Mouse (Mus musculus): ENCODE measurements around the gene Mymk. TPM values are rescaled to one million over a fixed set of nuclear protein-coding genes. Genes with fewer than 3 reads are reported as not detected.

Mymk gene
- polyA plus RNA-seq, 1 experiment from 2014 or later = 0.09 TPM

DNA sequence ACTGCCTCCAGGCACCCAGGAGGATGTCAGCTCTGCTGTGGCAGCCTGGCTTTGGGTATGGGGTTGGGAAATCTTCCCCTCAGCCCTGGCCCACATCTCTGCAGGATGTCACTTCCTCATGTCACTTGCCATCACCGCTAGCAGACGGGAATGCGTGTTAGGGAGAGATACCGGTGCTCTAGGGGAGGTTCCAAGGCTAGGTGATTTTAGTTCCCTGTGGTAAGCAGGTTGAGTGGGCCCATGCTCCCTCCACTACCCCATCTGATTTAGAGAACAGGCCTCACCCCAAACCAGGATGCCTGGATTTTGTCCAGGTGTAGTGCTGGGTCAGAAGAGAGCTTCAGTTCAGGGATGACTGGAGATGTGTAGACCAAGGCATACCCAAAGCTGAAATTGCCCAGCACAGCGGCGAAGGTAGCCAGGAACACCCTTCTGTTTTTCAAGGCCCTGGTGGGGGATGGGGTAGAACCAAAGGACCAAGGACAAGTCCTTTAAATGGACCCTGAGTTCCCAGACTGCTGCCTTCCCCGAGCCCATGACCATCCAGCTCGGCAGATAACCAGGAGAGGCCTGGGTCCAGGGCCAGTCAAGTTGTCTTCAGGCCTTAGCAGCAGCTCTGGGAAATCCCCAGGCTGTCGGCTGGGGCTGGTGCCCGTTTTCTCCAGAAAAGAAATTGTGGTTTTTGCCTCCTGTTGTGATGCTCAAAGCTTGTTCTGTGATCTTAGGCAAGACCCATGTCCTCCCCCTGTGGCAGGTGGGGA lies 44.9 kb downstream of the Mymk start:
- WGBS = 61% methylated on average over 10 of the region's 10 CpGs
- peaks cover 51% of the 10 kb centered on the region for H3K27me3 ChIP-seq (ENCODE audit: insufficient read depth, poor library complexity, severe bottlenecking)
- H3K36me3 ChIP-seq = no peaks in the 10 kb centered on the region
- no peak overlapping the region for H3K4me3 ChIP-seq
- H3K9me3 ChIP-seq = no peaks in the 10 kb centered on the region
- DNase-seq (ENCODE audit: low spot score) = no peak
- peaks cover 15% of the 10 kb centered on the region for H3K4me1 ChIP-seq
- no peak overlapping the region for H3K27ac ChIP-seq

GRCm38 (mm10) chr2:27026332-27026731 lies 45.6 kb downstream of the Mymk start:
- Histone ChIP-seq H3K27me3 (ENCODE audit: insufficient read depth, poor library complexity, severe bottlenecking) (peaks cover 51% of the 10 kb centered on the region), H3K4me1 (peaks cover 15% of the 10 kb centered on the region), H3K4me3 (no peak overlapping the region), H3K9me3 (no peaks in the 10 kb centered on the region), H3K36me3 (no peaks in the 10 kb centered on the region), H3K27ac (no peak overlapping the region)
- DNase-seq (ENCODE audit: low spot score) = no peak
- WGBS = 91% methylated on average over 3 of the region's 3 CpGs

- H3K4me1 ChIP-seq = peaks cover 15% of the 10 kb centered on the region
- 84% methylated on average over 3 of the region's 3 CpGs for WGBS
- H3K36me3 ChIP-seq = no peaks in the 10 kb centered on the region
- no peak for DNase-seq (ENCODE audit: low spot score)
- H3K27ac ChIP-seq = no peak overlapping the region
- no peak overlapping the region for H3K4me3 ChIP-seq
- peaks cover 50% of the 10 kb centered on the region for H3K27me3 ChIP-seq (ENCODE audit: insufficient read depth, poor library complexity, severe bottlenecking)
- H3K9me3 ChIP-seq = no peaks in the 10 kb centered on the region
Measured at GRCm38 (mm10) chr2:27025545-27025944, 46.4 kb downstream of the Mymk start.

GRCm38 (mm10) chr2:27024136-27024535 lies 47.8 kb downstream of the Mymk start:
- Histone ChIP-seq H3K4me3 (no peak overlapping the region), H3K27me3 (ENCODE audit: insufficient read depth, poor library complexity, severe bottlenecking) (peaks cover 38% of the 10 kb centered on the region), H3K27ac (no peak overlapping the region), H3K36me3 (peaks cover 7% of the 10 kb centered on the region; the same call in 1 of the 2 replicates), H3K4me1 (peaks cover 15% of the 10 kb centered on the region), H3K9me3 (no peaks in the 10 kb centered on the region)
- 83% methylated on average over 14 of the region's 14 CpGs for WGBS
- no peak for DNase-seq (ENCODE audit: low spot score)

GRCm38 (mm10) chr2:27022612-27023011 lies 49.4 kb downstream of the Mymk start:
- no peak for DNase-seq (ENCODE audit: low spot score)
- Histone ChIP-seq H3K27me3 (ENCODE audit: insufficient read depth, poor library complexity, severe bottlenecking) (peaks cover 32% of the 10 kb centered on the region), H3K4me3 (no peak overlapping the region), H3K36me3 (peaks cover 22% of the 10 kb centered on the region), H3K9me3 (no peaks in the 10 kb centered on the region), H3K27ac (no peak overlapping the region), H3K4me1 (peaks cover 8% of the 10 kb centered on the region)
- WGBS = 76% methylated on average over 6 of the region's 6 CpGs

GRCm38 (mm10) chr2:27021103-27021502 lies 50.9 kb downstream of the Mymk start:
- H3K27me3 ChIP-seq (ENCODE audit: insufficient read depth, poor library complexity, severe bottlenecking) = peaks cover 17% of the 10 kb centered on the region
- no peak overlapping the region for H3K4me3 ChIP-seq
- no peaks in the 10 kb centered on the region for H3K9me3 ChIP-seq
- 71% methylated on average over 1 of the region's 1 CpGs for WGBS
- peaks cover 36% of the 10 kb centered on the region for H3K36me3 ChIP-seq
- peaks cover 5% of the 10 kb centered on the region; the same call in 1 of the 2 replicates for H3K4me1 ChIP-seq
- no peak for DNase-seq (ENCODE audit: low spot score)
- no peak overlapping the region for H3K27ac ChIP-seq

DNA sequence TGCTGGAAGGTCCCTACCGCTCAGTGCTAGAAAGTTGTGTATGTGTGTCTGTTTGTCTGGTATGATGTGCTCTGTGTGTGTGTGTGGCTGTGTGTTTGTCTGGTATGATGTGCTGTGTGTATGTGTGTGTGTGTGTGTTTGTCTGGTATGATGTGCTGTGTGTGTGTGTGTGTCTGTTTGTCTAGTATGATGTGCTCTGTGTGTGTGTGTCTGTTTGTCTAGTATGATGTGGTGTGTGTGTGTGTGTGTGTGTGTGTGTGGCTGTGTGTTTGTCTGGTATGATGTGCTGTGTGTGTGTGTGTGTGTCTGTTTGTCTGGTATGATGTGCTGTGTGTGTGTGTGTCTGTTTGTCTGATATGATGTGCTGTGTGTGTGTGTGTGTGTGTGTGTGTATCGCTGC lies 52.4 kb downstream of the Mymk start:
- H3K4me1 ChIP-seq = peaks cover 5% of the 10 kb centered on the region; the same call in 1 of the 2 replicates
- H3K27ac ChIP-seq = no peak overlapping the region
- H3K9me3 ChIP-seq = no peaks in the 10 kb centered on the region
- 86% methylated on average over 2 of the region's 2 CpGs for WGBS
- no peak overlapping the region for H3K4me3 ChIP-seq
- peaks cover 52% of the 10 kb centered on the region for H3K36me3 ChIP-seq
- no peak for DNase-seq (ENCODE audit: low spot score)
- H3K27me3 ChIP-seq (ENCODE audit: insufficient read depth, poor library complexity, severe bottlenecking) = peaks cover 3% of the 10 kb centered on the region

DNA sequence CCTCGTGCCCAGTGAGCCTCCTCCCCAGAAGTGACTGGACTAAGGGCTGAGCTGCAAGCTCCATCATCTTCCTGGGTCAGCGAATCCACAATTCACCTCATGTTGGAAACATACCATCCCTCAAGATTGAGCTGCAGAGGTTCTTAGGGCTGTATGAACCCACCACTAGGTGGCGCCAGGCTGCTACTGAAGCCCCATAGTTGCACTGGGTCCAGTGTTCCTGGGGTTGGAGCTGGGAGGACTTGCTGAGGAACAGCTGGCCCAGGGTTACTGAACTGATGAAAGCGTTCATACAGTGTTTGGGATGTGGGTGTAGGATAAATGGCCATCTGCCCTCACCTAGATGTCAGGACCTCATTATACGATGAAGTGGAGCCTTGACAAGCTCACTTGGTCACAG lies 54.2 kb downstream of the Mymk start:
- peaks cover 65% of the 10 kb centered on the region for H3K36me3 ChIP-seq
- 60% methylated on average over 5 of the region's 5 CpGs for WGBS

More for the DNA sequence above, 54.2 kb downstream of the Mymk start:
- Histone ChIP-seq H3K4me1 (no peaks in the 10 kb centered on the region), H3K27me3 (ENCODE audit: insufficient read depth, poor library complexity, severe bottlenecking) (no peaks in the 10 kb centered on the region), H3K9me3 (no peaks in the 10 kb centered on the region), H3K4me3 (no peak overlapping the region), H3K27ac (no peak overlapping the region)
- DNase-seq (ENCODE audit: low spot score) = no peak

Other genes with a start within 250 kb of the Mymk start
- not detected in 2 replicates for gene Abo, start 207.2 kb downstream of the Mymk start, polyA plus RNA-seq (2016; fragmentation: Nextera tagmentation; extraction: Ambion mirVana)
- 18.7 and 24.2 TPM in 2 replicates for gene Surf6, start 169.3 kb downstream of the Mymk start, polyA plus RNA-seq (2016; fragmentation: Nextera tagmentation; extraction: Ambion mirVana)
- 40.7 and 55.0 TPM in 2 replicates for gene Med22, start 161.5 kb downstream of the Mymk start, polyA plus RNA-seq (2016; fragmentation: Nextera tagmentation; extraction: Ambion mirVana)
- gene Rpl7a, start 161.4 kb downstream of the Mymk start, polyA plus RNA-seq (2016; fragmentation: Nextera tagmentation; extraction: Ambion mirVana) = 425 and 513 TPM in 2 replicates
- 39.9 and 45.7 TPM in 2 replicates for gene Surf2, start 155.8 kb downstream of the Mymk start, polyA plus RNA-seq (2016; fragmentation: Nextera tagmentation; extraction: Ambion mirVana)
- gene Surf1, start 155.6 kb downstream of the Mymk start, polyA plus RNA-seq (2016; fragmentation: Nextera tagmentation; extraction: Ambion mirVana) = 40.9 and 45.6 TPM in 2 replicates
- gene Surf4, start 138.3 kb downstream of the Mymk start, polyA plus RNA-seq (2016; fragmentation: Nextera tagmentation; extraction: Ambion mirVana) = 229 and 242 TPM in 2 replicates
- gene Stkld1, start 138.1 kb downstream of the Mymk start, polyA plus RNA-seq (2016; fragmentation: Nextera tagmentation; extraction: Ambion mirVana) = 0.15 and 0.36 TPM in 2 replicates
- 34.5 and 46.9 TPM in 2 replicates for gene Rexo4, start 107.8 kb downstream of the Mymk start, polyA plus RNA-seq (2016; fragmentation: Nextera tagmentation; extraction: Ambion mirVana)
- 0.04 TPM in 1 of 2 replicates, not detected in the other for gene Adamts13, start 98.8 kb downstream of the Mymk start, polyA plus RNA-seq (2016; fragmentation: Nextera tagmentation; extraction: Ambion mirVana)
- gene Cacfd1, start 62.3 kb downstream of the Mymk start, polyA plus RNA-seq (2016; fragmentation: Nextera tagmentation; extraction: Ambion mirVana) = 48.3 and 54.5 TPM in 2 replicates
- gene Slc2a6, start 44.2 kb downstream of the Mymk start, polyA plus RNA-seq (2016; fragmentation: Nextera tagmentation; extraction: Ambion mirVana) = 0.34 and 0.49 TPM in 2 replicates
- gene Adamtsl2, start 7.2 kb upstream of the Mymk start, polyA plus RNA-seq (2016; fragmentation: Nextera tagmentation; extraction: Ambion mirVana) = 9.7 and 13.5 TPM in 2 replicates
- 0.25 and 0.39 TPM in 2 replicates for gene Fam163b, start 70.3 kb upstream of the Mymk start, polyA plus RNA-seq (2016; fragmentation: Nextera tagmentation; extraction: Ambion mirVana)
- 0.21 and 0.69 TPM in 2 replicates for gene Dbh, start 93.1 kb upstream of the Mymk start, polyA plus RNA-seq (2016; fragmentation: Nextera tagmentation; extraction: Ambion mirVana)
- 11.8 and 13.4 TPM in 2 replicates for gene Sardh, start 176.2 kb upstream of the Mymk start, polyA plus RNA-seq (2016; fragmentation: Nextera tagmentation; extraction: Ambion mirVana)

All from heart, embryonic 10.5 days (tissue).